In the genomic region with DNA sequence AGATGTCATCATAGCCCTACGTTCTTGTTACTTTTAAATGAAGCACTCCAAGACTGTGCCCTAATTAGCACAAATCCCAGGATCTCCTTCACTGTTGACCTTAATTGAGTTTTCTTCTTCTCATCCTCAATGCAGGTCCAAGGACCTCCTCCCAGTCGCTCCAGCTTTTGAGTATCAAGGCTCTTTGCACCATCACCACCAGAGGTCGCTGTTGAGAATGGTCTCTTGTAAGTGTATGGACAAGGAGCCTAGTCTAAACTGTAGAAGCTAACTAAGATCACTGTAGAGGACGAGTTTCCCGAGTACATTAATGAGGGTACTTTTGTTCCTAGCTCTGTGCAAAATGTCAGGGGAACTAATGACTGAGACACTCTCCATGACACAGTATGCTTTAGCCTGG, we compare ENCODE assay signal across 1 mouse cellular context.
A peak's percentile ranks its signal among the peaks of the same experiment; 100 is the strongest.
TF ChIP-seq lines count a peak whose summit lies in the region.

No protein-coding gene starts in this region.

TF ChIP-seq in CH12.LX, 34 proteins besides CTCF, POLR2A, EP300 and RAD21:
- peak; percentile 69 for TF ChIP-seq SMC3 (IDR thresholded peaks at IDR 0.05; ENCODE audit: low read depth, low read length)
- TF ChIP-seq RCOR1 (conservative IDR thresholded peaks at IDR 0.05; ENCODE audit: low read depth, low read length): no peak
- no peak for TF ChIP-seq ZC3H11A (IDR thresholded peaks at IDR 0.05; ENCODE audit: low read depth, low read length)
- TF ChIP-seq PAX5 (IDR thresholded peaks at IDR 0.05; ENCODE audit: low read length): no peak
- 0 out of 2 replicates have a peak, but pooled peaks have one; percentile 26 for TF ChIP-seq MYC (IDR thresholded peaks at IDR 0.05; ENCODE audit: low read depth, low read length)
- TF ChIP-seq MAFK (IDR thresholded peaks at IDR 0.05; ENCODE audit: insufficient replicate concordance, low read length): no peak
- no peak for TF ChIP-seq CHD1 (IDR thresholded peaks at IDR 0.05; ENCODE audit: low read depth, low read length)
- TF ChIP-seq ZMIZ1 (IDR thresholded peaks at IDR 0.05; ENCODE audit: low read depth, low read length): no peak
- no peak for TF ChIP-seq TCF12 (IDR thresholded peaks at IDR 0.05; ENCODE audit: low read depth, low read length)
- TF ChIP-seq JUN (IDR thresholded peaks at IDR 0.05; ENCODE audit: insufficient read depth, low read depth, low read length): no peak
- TF ChIP-seq E2F4 (IDR thresholded peaks at IDR 0.05; ENCODE audit: insufficient replicate concordance, low read depth, low read length): no peak
- no peak for TF ChIP-seq MAX (IDR thresholded peaks at IDR 0.05; ENCODE audit: low read length)
- 0 out of 2 replicates have a peak, but pooled peaks have one; percentile 9 for TF ChIP-seq IRF4 (IDR thresholded peaks at IDR 0.05; ENCODE audit: low read depth, low read length)
- TF ChIP-seq TBP (conservative IDR thresholded peaks at IDR 0.05; ENCODE audit: low read depth, low read length): no peak
- no peak for TF ChIP-seq BHLHE40 (IDR thresholded peaks at IDR 0.05; ENCODE audit: low read depth, low read length)
